Mouse (Mus musculus): ENCODE measurements at regions not wholly inside any gene's neighbourhood (a gene's known extent, or its start where the extent isn't known, plus 50 kb on each side); places are given as distances from the start of the nearest gene placed in this dataset.

DNA sequence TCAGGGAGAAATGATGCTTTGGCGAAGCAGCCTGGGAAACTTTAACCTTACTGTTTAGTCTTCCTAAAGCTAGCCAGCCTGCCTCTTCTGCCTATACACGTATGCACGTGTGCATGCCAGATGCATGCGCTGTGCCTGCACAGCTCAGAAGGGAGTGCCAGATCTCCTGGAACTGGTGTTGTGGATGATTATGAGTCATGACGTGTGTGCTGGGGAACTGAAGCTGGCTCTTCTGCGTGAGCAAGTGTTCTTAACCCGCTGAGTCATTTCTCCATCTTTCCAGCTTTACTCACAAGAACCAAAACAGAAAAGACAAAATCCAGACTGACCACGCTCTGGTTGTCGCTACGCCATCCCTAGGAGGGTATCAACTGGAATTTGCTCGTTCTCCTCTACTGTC lies 55.1 kb upstream of the Otogl start:
- no peaks in the 10 kb centered on the region for H3K36me3 ChIP-seq (ENCODE audit: control insufficient read depth, insufficient read depth)
- H3K27me3 ChIP-seq (ENCODE audit: control insufficient read depth, insufficient read depth, low read length): no peaks in the 10 kb centered on the region
- no peak overlapping the region for H3K27ac ChIP-seq (ENCODE audit: low read length)
- no peaks in the 10 kb centered on the region for H3K9me3 ChIP-seq (replicated peaks; ENCODE audit: control insufficient read depth, low read length)
- H3K4me2 ChIP-seq (ENCODE audit: low read depth, low read length): no peak overlapping the region
- no peak for ATAC-seq (replicated peaks; ENCODE audit: extremely low read depth, insufficient read depth, low FRiP score)
- WGBS: 79% methylated on average over 11 of the region's 11 CpGs
- no peak overlapping the region for H3K4me3 ChIP-seq (ENCODE audit: low read length)
- H3K4me1 ChIP-seq (ENCODE audit: control insufficient read depth, insufficient read depth, low read length): no peaks in the 10 kb centered on the region
- H3K9ac ChIP-seq (ENCODE audit: low read length): no peak overlapping the region

GRCm38 (mm10) chr10:107964022-107964421 lies 52.1 kb upstream of the Otogl start:
- 80% methylated on average over 1 of the region's 1 CpGs for WGBS
- no peak for ATAC-seq (replicated peaks; ENCODE audit: extremely low read depth, insufficient read depth, low FRiP score)
- H3K4me3 ChIP-seq (ENCODE audit: low read length): no peak overlapping the region

DNA sequence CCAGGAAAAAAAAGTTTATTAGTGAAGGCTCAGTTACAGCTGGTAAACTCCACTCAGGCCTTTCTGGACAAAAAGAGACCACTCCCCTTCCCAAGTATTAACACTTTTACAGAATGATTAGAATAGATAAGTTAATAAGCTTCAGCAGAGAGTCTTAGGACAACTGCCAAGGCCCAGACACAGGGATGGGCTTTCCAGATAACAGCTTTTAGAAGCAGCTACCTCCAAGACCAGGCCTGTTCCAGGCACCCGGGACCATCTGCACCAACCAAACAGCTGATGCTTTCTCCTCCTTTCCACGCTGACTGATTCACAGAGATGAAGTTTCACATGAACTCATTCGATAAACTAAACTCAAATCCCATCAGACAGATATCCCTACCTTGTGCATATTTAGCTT lies 50.2 kb upstream of the Otogl start:
- Histone ChIP-seq H3K27ac (ENCODE audit: low read length) (no peak overlapping the region), H3K4me3 (ENCODE audit: low read length) (no peak overlapping the region), H3K4me1 (ENCODE audit: control insufficient read depth, insufficient read depth, low read length) (no peaks in the 10 kb centered on the region), H3K4me2 (ENCODE audit: low read depth, low read length) (no peak overlapping the region), H3K9me3 (replicated peaks; ENCODE audit: control insufficient read depth, low read length) (no peaks in the 10 kb centered on the region), H3K36me3 (ENCODE audit: control insufficient read depth, insufficient read depth) (no peaks in the 10 kb centered on the region), H3K9ac (ENCODE audit: low read length) (no peak overlapping the region), H3K27me3 (ENCODE audit: control insufficient read depth, insufficient read depth, low read length) (no peaks in the 10 kb centered on the region)
- 77% methylated on average over 3 of the region's 3 CpGs for WGBS
- no peak for ATAC-seq (replicated peaks; ENCODE audit: extremely low read depth, insufficient read depth, low FRiP score)

More at GRCm38 (mm10) chr10:107964022-107964421, 52.1 kb upstream of the Otogl start:
- H3K27ac ChIP-seq (ENCODE audit: low read length): no peak overlapping the region
- no peaks in the 10 kb centered on the region for H3K36me3 ChIP-seq (ENCODE audit: control insufficient read depth, insufficient read depth)
- no peak overlapping the region for H3K9ac ChIP-seq (ENCODE audit: low read length)
- H3K9me3 ChIP-seq (replicated peaks; ENCODE audit: control insufficient read depth, low read length): no peaks in the 10 kb centered on the region
- H3K4me1 ChIP-seq (ENCODE audit: control insufficient read depth, insufficient read depth, low read length): no peaks in the 10 kb centered on the region
- H3K4me2 ChIP-seq (ENCODE audit: low read depth, low read length): no peak overlapping the region
- no peaks in the 10 kb centered on the region for H3K27me3 ChIP-seq (ENCODE audit: control insufficient read depth, insufficient read depth, low read length)

Measured in heart, embryonic 16.5 days (tissue).